Mouse (Mus musculus) neural tube, embryonic 15.5 days (tissue): ENCODE results near the gene Ucp3. TPM values are rescaled to one million over a fixed set of nuclear protein-coding genes. Genes with fewer than 3 reads are reported as not detected.

ENCODE experiments used
- ATAC-seq: fragments of 200-750 bp; cut with Nextera tagmentation; 2 replicates; pipeline ENCODE4 v1.8.0; 2017; ENCODE audit warnings: mild to moderate bottlenecking, moderate TSS enrichment, moderate library complexity; ENCODE audit not compliant: low FRiP score
- H3K27ac ChIP-seq: fragments of 300-500 bp; sonication (generic); replicated peaks from 2 replicates; pipeline ENCODE4 v1.5.1; 2015; ENCODE audit warnings: mild to moderate bottlenecking, inconsistent platforms
- H3K27me3 ChIP-seq: fragments of 300-500 bp; sonication (generic); replicated peaks from 2 replicates; pipeline ENCODE4 v1.6.1; 2015; ENCODE audit warnings: inconsistent platforms
- H3K36me3 ChIP-seq: fragments of 300-500 bp; sonication (generic); 2 replicates; pipeline ENCODE4 v1.6.1; 2015; ENCODE audit warnings: inconsistent platforms
- H3K4me1 ChIP-seq: fragments of 300-500 bp; sonication (generic); 2 replicates; pipeline ENCODE4 v1.6.1; 2015; ENCODE audit warnings: inconsistent platforms
- H3K4me2 ChIP-seq: fragments of 300-500 bp; sonication (generic); 2 replicates; pipeline ENCODE4 v1.6.1; 2015; ENCODE audit warnings: inconsistent platforms, mild to moderate bottlenecking, moderate library complexity
- H3K4me3 ChIP-seq: fragments of 300-500 bp; sonication (generic); replicated peaks from 2 replicates; pipeline ENCODE4 v1.5.1; 2015; ENCODE audit warnings: mild to moderate bottlenecking, inconsistent platforms
- H3K9ac ChIP-seq: fragments of 300-500 bp; sonication (generic); replicated peaks from 2 replicates; pipeline ENCODE4 v1.6.1; 2015; ENCODE audit warnings: mild to moderate bottlenecking, inconsistent platforms
- H3K9me3 ChIP-seq: fragments of 300-500 bp; sonication (generic); replicated peaks from 2 replicates; pipeline ENCODE4 v1.6.1; 2016; ENCODE audit warnings: inconsistent platforms
- WGBS: fragments of 180-500 bp; shearing (Covaris S2); methylation state at CpG from one replicate; pipeline ENCODE4 v1.1.7; 2015; ENCODE audit warnings: mixed read lengths; 5-methylcytosine and 5-hydroxymethylcytosine counted together
- polyA plus RNA-seq: library from polyadenylated mRNA; unstranded; fragments of >200 nt; fragmentation: Nextera tagmentation; extraction: Ambion mirVana; gene quantifications from 2 replicates; pipeline ENCODE4 v1.2.1, GENCODE M21; 2015

Gene Ucp3
- not detected in 2 replicates for polyA plus RNA-seq

- Histone ChIP-seq H3K4me3 (no peak within 1 kb of the TSS), H3K9me3 (no peaks in the 10 kb centered on the region), H3K9ac (no peak within 1 kb of the TSS), H3K4me1 (no peaks in the 10 kb centered on the region), H3K27me3 (no peaks in the 10 kb centered on the region), H3K4me2 (no peak within 1 kb of the TSS), H3K36me3 (peaks cover 16% of the 10 kb centered on the region; the same call in 1 of the 2 replicates), H3K27ac (no peak within 1 kb of the TSS)
- 88% methylated on average over 6 of the region's 6 CpGs for WGBS
- ATAC-seq, result no peak
Measured at GRCm38 (mm10) chr7:100472777-100473176, at the start of gene Ucp3. Gene Ucp3, plus strand, starts transcription at chr7:100472990.

GRCm38 (mm10) chr7:100425795-100426194 is 47.0 kb upstream of the Ucp3 start:
- 67% methylated on average over 3 of the region's 3 CpGs for WGBS
- no peaks in the 10 kb centered on the region for H3K9me3 ChIP-seq
- no peak for ATAC-seq
- H3K9ac ChIP-seq, result no peak overlapping the region
- peaks cover 75% of the 10 kb centered on the region for H3K36me3 ChIP-seq
- H3K4me1 ChIP-seq, result no peaks in the 10 kb centered on the region
- no peak overlapping the region for H3K4me3 ChIP-seq
- H3K27me3 ChIP-seq, result no peaks in the 10 kb centered on the region
- no peak overlapping the region for H3K27ac ChIP-seq
- H3K4me2 ChIP-seq, result no peak overlapping the region

GRCm38 (mm10) chr7:100429102-100429501 is 43.7 kb upstream of the Ucp3 start:
- Histone ChIP-seq H3K36me3 (peaks cover 84% of the 10 kb centered on the region), H3K27me3 (no peaks in the 10 kb centered on the region), H3K9ac (no peak overlapping the region), H3K27ac (no peak overlapping the region), H3K9me3 (no peaks in the 10 kb centered on the region), H3K4me2 (no peak overlapping the region), H3K4me3 (no peak overlapping the region), H3K4me1 (no peaks in the 10 kb centered on the region)
- no peak for ATAC-seq
- 63% methylated on average over 3 of the region's 3 CpGs for WGBS

GRCm38 (mm10) chr7:100429911-100430310 is 42.9 kb upstream of the Ucp3 start:
- Histone ChIP-seq H3K27me3 (no peaks in the 10 kb centered on the region), H3K27ac (no peak overlapping the region), H3K4me2 (no peak overlapping the region), H3K9me3 (no peaks in the 10 kb centered on the region), H3K9ac (no peak overlapping the region), H3K4me1 (no peaks in the 10 kb centered on the region), H3K36me3 (peaks cover 76% of the 10 kb centered on the region), H3K4me3 (no peak overlapping the region)
- no peak for ATAC-seq
- WGBS, result 89% methylated on average over 11 of the region's 11 CpGs

GRCm38 (mm10) chr7:100431103-100431502 is 41.7 kb upstream of the Ucp3 start:
- Histone ChIP-seq H3K4me3 (no peak overlapping the region), H3K27me3 (no peaks in the 10 kb centered on the region), H3K9me3 (no peaks in the 10 kb centered on the region), H3K9ac (no peak overlapping the region), H3K4me2 (no peak overlapping the region), H3K36me3 (peaks cover 74% of the 10 kb centered on the region), H3K27ac (no peak overlapping the region), H3K4me1 (no peaks in the 10 kb centered on the region)
- WGBS, result 63% methylated on average over 5 of the region's 5 CpGs
- no peak for ATAC-seq

- Histone ChIP-seq H3K4me3 (no peak overlapping the region), H3K4me1 (no peaks in the 10 kb centered on the region), H3K9ac (no peak overlapping the region), H3K9me3 (no peaks in the 10 kb centered on the region), H3K27me3 (no peaks in the 10 kb centered on the region), H3K36me3 (peaks cover 74% of the 10 kb centered on the region), H3K27ac (no peak overlapping the region), H3K4me2 (no peak overlapping the region)
- 92% methylated on average over 6 of the region's 6 CpGs for WGBS
- no peak for ATAC-seq
Measured at GRCm38 (mm10) chr7:100433295-100433694, 39.5 kb upstream of the Ucp3 start.

GRCm38 (mm10) chr7:100443728-100444127 is 29.1 kb upstream of the Ucp3 start:
- Histone ChIP-seq H3K4me2 (no peak overlapping the region), H3K9me3 (no peaks in the 10 kb centered on the region), H3K4me3 (no peak overlapping the region), H3K36me3 (peaks cover 77% of the 10 kb centered on the region), H3K27me3 (no peaks in the 10 kb centered on the region), H3K27ac (no peak overlapping the region), H3K4me1 (no peaks in the 10 kb centered on the region), H3K9ac (no peak overlapping the region)
- ATAC-seq, result no peak
- 90% methylated on average over 4 of the region's 4 CpGs for WGBS

GRCm38 (mm10) chr7:100446271-100446670 is 26.5 kb upstream of the Ucp3 start:
- no peak overlapping the region for H3K9ac ChIP-seq
- no peaks in the 10 kb centered on the region for H3K4me1 ChIP-seq
- H3K27ac ChIP-seq, result no peak overlapping the region
- no peak overlapping the region for H3K4me2 ChIP-seq
- WGBS, result 97% methylated on average over 5 of the region's 5 CpGs
- no peaks in the 10 kb centered on the region for H3K9me3 ChIP-seq
- H3K4me3 ChIP-seq, result no peak overlapping the region
- no peaks in the 10 kb centered on the region for H3K27me3 ChIP-seq
- no peak for ATAC-seq
- peaks cover 76% of the 10 kb centered on the region for H3K36me3 ChIP-seq

- Histone ChIP-seq H3K9ac (no peak overlapping the region), H3K27ac (no peak overlapping the region), H3K4me2 (no peak overlapping the region), H3K9me3 (no peaks in the 10 kb centered on the region), H3K36me3 (peaks cover 79% of the 10 kb centered on the region), H3K4me1 (no peaks in the 10 kb centered on the region), H3K4me3 (no peak overlapping the region), H3K27me3 (no peaks in the 10 kb centered on the region)
- no peak for ATAC-seq
- 93% methylated on average over 12 of the region's 12 CpGs for WGBS
Measured at GRCm38 (mm10) chr7:100448530-100448929, 24.3 kb upstream of the Ucp3 start.

- Histone ChIP-seq H3K27me3 (no peaks in the 10 kb centered on the region), H3K4me1 (no peaks in the 10 kb centered on the region), H3K9me3 (no peaks in the 10 kb centered on the region), H3K4me2 (no peak overlapping the region), H3K9ac (0 out of 2 replicates have a peak overlapping the region, but pooled peaks have one; percentile 10), H3K27ac (no peak overlapping the region), H3K36me3 (peaks cover 80% of the 10 kb centered on the region), H3K4me3 (no peak overlapping the region)
- no peak for ATAC-seq
- 95% methylated on average over 3 of the region's 3 CpGs for WGBS
Measured at GRCm38 (mm10) chr7:100448985-100449384, 23.8 kb upstream of the Ucp3 start.

- Histone ChIP-seq H3K27me3 (no peaks in the 10 kb centered on the region), H3K9ac (no peak overlapping the region), H3K27ac (no peak overlapping the region), H3K4me2 (no peak overlapping the region), H3K9me3 (no peaks in the 10 kb centered on the region), H3K4me1 (no peaks in the 10 kb centered on the region), H3K4me3 (no peak overlapping the region), H3K36me3 (peaks cover 67% of the 10 kb centered on the region)
- ATAC-seq, result no peak
- 79% methylated on average over 1 of the region's 1 CpGs for WGBS
Measured at GRCm38 (mm10) chr7:100458153-100458552, 14.6 kb upstream of the Ucp3 start.

GRCm38 (mm10) chr7:100459862-100460261 is 12.9 kb upstream of the Ucp3 start:
- Histone ChIP-seq H3K4me3 (no peak overlapping the region), H3K9ac (no peak overlapping the region), H3K36me3 (peaks cover 57% of the 10 kb centered on the region), H3K9me3 (no peaks in the 10 kb centered on the region), H3K27ac (no peak overlapping the region), H3K4me2 (no peak overlapping the region), H3K27me3 (no peaks in the 10 kb centered on the region), H3K4me1 (no peaks in the 10 kb centered on the region)
- no peak for ATAC-seq
- WGBS, result 92% methylated on average over 3 of the region's 3 CpGs
